Mouse (Mus musculus): ENCODE measurements at regions not wholly inside any gene's neighbourhood (a gene's known extent, or its start where the extent isn't known, plus 50 kb on each side); places are given as distances from the start of the nearest gene placed in this dataset.
"Not testable (repeated sequence)": the region's sequence is repeated elsewhere in the genome, so short reads cannot be mapped to it uniquely, and the experiment has no call there.

DNA sequence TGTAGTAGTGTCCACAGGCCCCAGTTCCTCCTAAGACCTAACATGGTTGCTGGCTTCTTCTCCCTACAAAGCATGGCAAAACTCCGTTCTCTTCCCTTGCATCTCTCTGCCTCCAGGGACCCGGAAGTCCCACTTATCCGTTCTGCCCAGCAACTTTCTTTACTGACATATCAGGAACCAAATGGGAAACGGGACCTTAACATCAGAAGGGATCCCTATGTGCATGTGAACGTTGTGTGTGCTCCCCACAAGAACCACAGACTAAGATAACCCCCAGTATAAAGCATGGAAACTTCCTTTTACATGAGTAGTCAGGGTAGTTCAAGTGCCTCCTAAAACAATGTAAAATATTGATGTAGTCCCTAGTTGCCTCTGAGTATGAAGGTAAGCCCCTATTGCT is 61.6 kb downstream of the Zxdb start:
- ATAC-seq: no peak

DNA sequence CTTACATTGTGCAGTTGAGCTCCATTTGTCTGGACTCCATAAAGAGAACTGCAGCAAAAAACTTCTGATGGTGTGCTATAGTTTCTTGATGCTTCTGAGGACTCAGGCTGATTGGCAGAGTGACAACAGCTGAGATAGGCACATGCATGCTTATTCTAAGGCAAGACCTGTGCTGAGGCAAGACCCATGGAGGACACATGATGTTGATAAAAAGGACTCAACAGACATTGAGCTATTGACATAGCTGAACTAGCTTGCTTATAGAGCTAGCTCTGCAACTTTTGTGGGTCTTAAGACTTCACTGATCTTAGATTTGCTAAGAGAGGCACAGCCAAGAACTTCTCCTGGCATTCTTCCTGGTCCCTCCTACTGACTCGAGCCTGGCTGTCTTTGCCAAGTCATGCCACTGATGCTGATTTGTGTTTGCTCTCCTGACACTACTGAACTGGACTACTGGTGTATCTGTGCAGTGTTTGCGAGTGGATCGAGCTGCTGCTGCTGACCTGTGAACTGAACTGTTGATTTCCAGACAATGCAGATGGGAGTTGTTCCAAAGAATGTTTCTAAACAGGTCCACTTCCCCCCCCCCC is 64.1 kb downstream of the Zxdb start:
- ATAC-seq: no peak

DNA sequence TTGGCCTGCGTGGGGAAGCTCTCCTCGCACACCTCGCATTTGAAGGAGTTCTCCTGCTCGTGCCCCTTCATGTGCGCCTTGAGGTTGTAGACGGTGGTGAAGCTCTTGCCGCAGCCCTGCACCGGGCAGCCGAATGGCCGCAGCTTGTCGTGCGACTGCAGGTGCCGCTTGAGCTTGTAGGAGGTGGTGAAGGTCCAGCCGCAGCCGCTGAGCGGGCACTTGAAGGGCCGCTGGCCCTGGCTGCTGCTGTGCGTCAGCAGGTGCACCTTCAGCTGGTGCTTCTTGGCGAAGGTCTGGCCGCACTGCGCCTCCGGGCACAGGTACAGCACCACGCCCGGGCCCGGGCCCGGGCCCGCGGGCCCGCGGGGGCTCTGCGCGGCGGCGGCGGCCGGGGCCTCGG is 72.5 kb downstream of the Zxdb start:
- not testable (repeated sequence) for ATAC-seq

DNA sequence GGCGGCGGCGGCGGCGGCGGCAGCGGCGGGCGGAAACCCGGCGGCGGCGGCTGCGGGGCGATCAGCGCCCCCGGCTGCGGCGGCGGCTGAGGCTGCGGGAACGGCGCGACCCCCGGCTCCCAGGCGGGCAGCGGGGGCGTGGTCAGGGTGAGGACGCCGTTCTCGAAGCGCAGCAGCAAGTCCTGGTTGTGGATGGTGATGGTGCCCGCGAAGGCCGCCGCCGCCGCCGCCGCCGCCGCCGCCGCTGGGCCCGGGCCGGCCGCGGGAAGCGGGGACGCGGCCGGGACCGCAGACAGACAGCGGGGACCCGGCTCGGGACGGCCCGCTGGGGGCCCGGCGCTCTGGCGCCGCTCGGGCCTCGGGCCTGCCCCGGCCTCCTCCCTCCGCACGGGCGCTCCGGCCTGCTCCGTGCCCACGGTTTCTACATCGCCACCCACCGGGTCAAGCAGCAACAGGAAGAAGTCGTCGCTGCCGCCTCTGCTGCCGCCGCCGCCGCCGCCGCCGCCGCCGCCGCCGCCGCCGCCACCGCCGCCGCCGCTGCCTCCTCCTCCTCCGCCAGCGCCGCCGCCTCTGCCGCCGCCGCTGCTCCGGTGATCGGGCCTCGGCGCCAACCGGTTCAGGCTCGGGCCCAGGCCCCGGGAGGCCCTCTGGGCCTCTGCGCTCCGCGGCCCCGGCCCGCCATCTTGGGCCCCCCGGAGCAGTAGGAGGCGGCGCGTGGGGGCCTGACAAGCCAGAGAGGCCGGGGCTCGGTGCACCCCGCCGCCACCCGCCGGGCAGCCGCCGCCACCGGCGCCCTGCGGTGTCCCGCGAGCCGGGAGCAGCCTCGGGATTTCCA is 73.2 kb downstream of the Zxdb start:
- ATAC-seq: peak; percentile 26

DNA sequence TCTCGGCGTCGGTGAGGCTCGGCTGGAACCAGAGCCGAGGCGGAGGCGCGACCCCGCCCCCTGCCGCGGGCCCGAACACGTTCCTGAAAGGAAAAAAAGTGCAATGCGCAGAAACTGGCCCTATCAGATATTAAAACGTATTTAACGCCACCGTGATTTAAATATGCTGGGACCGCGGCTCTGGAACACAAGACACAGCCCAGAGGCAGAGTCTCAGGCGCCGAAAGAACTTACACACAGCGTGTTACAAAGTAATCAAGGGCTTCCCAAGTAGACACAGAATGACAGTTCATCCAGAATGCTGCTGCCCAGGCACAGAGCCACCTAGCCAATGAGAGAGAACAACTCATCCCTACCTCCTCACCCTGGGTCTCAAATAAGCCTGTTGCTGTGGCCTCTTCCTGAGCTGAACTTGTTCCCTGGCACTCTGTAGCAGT is 73.8 kb downstream of the Zxdb start:
- ATAC-seq: peak; percentile 72

DNA sequence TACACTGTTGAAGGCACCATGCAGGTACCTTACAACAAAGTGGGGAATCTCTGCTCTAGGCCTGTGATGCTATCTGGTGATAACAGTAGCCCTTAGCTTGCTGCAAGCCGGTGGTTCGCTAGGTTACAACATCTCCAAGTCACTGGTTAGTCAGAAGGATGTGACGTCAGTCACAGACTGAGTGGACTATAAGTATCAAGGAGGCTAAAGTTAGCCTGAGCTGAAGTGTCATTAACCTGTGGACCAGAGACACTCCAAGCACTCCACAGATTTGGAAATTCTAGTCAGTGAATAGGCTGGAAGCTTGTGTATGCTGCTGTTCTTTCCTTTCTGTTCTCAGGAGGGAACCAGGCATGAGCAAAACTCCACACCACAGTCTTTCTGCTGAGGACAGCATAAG is 88.4 kb downstream of the Zxdb start:
- ATAC-seq: not testable (repeated sequence)

DNA sequence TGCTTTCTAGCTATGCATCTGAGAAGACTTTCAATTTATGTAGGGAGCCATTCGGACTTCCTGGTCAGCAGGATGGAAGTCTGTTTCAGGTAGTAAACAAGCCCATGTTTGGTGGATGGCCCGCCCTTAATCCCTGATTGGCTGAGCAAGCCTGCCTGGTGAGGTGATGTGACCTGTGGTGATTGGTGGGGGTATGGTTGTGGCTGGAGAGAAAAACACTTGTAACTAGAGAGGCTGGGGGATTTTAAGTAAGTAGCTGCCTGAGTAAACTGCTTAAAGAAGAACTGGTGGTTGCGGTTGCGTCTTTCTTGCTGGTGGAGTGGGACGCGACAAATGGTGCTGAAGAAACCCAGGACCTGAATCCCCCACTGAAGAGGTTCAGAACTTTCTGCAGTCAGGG is 103.2 kb downstream of the Zxdb start:
- peak; percentile 40 for ATAC-seq

DNA sequence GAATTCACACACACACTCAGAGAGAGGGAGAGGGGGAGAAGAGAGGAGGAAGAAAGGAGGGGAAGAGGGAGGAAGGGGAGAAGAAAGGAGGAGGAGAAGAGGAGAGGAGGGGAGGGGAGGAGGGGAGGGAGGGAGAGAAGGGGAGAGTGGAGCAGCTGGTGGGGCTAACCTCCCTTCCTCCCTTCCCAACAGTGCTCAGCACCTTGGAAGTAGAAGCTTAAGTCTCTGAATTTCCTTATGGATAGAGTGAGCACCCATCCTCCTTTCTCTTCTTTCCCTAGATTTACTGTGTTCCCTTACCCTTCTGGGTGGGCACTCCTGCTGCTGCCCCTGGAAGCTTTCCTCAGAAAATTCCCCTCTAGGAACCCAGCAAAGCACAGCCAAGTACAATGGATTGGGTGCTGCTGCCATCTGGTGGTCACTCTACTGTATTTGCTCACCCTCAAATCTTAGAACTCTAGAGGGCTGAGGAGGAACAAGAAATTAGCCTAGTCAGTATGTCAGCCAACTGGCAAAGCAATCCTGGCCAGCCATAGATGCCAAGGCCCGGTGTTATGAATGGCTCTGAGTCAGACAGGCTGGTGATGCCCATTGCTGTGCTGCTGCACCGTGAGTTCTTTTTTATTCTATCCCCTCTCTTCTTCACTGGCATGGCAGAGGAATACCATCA is 119.9 kb downstream of the Zxdb start:
- ATAC-seq: peak; percentile 73

DNA sequence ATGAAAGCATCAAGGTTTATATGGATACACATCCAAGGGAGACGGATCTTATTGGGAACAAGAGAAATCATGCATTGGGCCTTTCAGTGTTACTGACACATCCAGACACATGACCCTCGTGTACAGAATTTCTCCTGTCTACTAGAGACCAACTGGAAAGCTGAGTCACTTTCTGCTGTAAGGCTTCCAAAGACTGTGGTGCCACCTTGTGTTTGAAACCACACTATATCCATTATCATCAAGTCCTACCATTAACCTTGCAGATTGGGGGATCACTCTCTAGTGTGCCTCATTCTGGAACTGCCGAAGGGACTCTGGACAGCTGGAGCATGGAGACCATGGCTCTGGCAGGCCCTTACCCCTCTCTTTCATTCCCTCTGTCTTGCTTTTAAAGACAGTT is 125.2 kb downstream of the Zxdb start:
- ATAC-seq: not testable (repeated sequence)

DNA sequence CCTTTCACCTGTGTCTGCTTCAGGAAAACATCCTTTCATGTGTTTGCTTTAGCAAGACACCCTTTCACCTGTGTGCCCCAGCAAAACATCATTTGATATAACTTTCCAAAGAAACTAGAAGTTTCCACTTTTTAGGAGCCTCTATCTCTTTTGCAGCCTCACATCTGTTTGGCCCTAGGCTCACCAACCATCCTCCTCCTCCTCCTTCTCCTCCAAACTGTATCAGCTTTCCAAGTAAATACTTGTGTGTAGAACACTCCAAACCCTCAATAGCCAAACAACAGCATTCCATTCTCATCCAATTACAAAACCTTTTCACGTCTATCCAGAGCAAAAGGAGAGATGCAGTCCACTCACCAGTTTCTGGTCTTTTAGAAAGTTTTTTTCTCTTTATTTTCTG is 133.1 kb downstream of the Zxdb start:
- ATAC-seq: no peak

DNA sequence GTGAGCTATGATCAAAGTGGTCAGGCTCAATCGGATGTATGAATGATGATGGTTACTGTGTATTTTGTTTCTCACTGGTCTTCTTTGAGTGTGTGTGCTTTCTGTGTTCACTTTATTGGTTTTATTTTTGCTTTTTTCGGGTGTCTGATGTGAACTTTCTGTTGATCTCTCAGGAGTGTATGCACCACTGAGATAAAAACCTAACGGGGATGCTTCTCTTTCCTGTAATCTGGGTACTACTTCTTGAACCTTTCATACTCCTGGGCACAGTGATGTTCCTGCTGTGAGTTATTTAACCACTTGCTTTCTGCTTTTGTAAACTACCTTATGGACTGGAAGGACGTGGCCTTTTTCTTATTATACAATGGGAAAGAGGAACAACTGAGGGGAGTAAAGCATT is 133.6 kb downstream of the Zxdb start:
- ATAC-seq: no peak

DNA sequence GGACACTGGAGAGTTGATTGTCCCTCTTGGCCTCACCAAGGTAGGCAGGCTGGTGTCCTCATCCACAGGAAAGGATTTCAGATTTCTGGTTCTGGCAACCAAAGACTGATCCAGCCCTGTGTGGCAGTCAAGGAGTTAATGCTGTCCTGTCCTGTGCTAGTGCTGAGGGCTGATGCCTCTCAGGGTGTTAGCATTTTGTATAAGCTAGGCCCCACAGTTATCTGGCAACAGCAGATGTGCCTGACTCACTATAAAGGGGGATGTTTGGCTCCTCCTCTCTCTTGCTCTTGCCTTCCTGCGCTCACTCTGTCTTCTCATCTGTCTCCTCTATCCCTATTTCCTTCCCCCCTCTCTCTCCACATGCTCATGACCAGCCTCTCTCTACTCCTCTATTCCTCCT is 138.8 kb downstream of the Zxdb start:
- no peak for ATAC-seq

DNA sequence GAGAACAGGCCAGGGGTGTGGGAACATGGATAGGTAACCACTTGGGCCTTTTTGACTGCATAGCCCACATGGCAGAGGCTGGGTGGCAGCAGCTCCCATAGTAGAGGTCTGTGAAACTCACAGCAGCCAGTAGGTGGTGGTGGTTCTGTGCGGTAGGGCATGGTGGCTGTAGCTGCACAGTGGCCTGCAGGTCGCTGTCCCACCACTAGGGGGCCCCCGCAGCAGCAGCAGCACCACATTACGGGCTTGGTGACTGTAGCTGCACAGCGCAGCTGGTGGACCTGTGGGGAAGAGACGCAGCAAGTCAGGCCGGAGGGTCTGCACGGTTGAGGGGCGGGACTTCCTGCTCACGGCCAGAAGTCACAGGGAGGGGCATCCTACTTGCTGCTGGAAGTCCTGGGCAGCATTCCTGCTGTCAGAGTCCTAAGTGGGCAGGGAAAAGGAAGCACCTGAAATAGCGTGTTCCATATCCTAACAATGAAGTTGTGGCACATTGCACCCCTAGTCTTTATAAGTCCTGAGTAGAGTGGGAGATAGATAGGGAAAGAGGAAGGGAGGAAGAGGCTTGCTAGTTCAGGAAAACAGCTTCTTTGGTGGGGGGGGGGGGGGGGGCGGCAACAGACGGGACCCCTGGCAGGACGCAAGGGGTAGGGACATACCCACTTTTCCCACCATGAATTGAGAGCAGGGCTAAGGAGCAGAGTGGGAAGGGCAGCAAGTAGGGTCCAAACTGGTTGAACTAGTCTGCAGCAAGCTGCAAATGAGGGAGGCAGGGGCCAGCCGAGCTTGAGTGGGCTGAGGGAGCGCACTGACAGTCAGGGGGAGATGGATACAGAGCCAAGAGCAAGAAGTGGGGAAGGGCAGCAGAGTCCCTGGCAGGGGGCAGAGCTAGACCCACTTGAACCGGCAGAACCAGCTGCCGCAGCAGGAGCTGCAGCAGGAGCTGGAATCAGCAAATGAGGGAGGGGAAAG is 141.4 kb downstream of the Zxdb start:
- ATAC-seq: peak; percentile 100

DNA sequence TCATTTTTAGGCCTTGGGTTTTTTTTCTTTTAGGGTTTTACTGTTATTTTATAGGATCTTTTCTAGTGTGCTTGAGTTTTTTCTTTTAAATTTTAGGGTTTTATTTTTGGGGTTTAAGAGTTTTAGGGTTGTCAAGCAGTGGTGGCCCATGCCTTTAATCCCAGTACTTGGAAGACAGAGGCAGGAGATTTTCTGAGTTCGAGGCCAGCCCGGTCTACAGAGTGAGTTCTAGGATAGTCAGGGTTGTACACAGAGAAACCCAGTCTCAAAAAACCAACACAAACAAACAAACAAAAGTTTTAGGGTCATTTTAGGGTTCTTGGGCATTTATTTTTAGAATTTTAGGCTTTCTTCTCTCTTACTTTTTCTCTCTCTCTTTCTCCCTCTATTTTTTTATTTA is 142.9 kb downstream of the Spin4 start:
- ATAC-seq: not testable (repeated sequence)

Measured in activated CD4-positive, CD25-positive, alpha-beta regulatory T cell, adult 4 months (primary cell).